ENCODE assay signal across 16 mouse cellular contexts in genomic region chr7:140902036-140902875, GRCm38 (mm10). TPM values are rescaled to one million over a fixed set of nuclear protein-coding genes. Genes with fewer than 3 reads are reported as not detected.
DNase-seq lines count a peak whose midpoint lies in the region; ATAC-seq lines count a peak whose summit lies in the region.
"Had no signal": no experiment of that assay in that cellular context is flagged by ENCODE, and none has a peak within 500 bp of the region (broad histone marks: within the 10 kb centered on the region; RNA-seq: fewer than 3 reads in every experiment).

No protein-coding gene starts in this region.

- H3K4me3 ChIP-seq in kidney, embryonic 14.5 days (ENCODE audit: low read length): no peak overlapping the region
- no peak overlapping the region for H3K4me3 ChIP-seq in embryonic facial prominence, embryonic 14.5 days (ENCODE audit: low read depth, low read length)
- H3K4me3 ChIP-seq in limb, embryonic 15.5 days: no peak overlapping the region
- H3K4me3 ChIP-seq: myocyte had no signal

- 0 out of 2 replicates have a peak overlapping the region, but pooled peaks have one; percentile 12 for H3K9ac ChIP-seq in kidney, embryonic 14.5 days (ENCODE audit: low read depth, low read length)
- peak overlapping the region; percentile 48 for H3K9ac ChIP-seq in embryonic facial prominence, embryonic 14.5 days (ENCODE audit: low read depth, low read length)
- H3K9ac ChIP-seq in limb, embryonic 15.5 days: 0 out of 2 replicates have a peak overlapping the region, but pooled peaks have one; percentile 4
- H3K9ac ChIP-seq: forebrain, postnatal 0 days had no signal

- H3K36me3 ChIP-seq in kidney, embryonic 14.5 days (ENCODE audit: control insufficient read depth, insufficient read depth, low read length): peaks cover 24% of the 10 kb centered on the region
- H3K36me3 ChIP-seq in embryonic facial prominence, embryonic 14.5 days (ENCODE audit: control insufficient read depth, insufficient read depth, low read length): peaks cover 22% of the 10 kb centered on the region
- peaks cover 27% of the 10 kb centered on the region for H3K36me3 ChIP-seq in limb, embryonic 15.5 days

- H3K27ac ChIP-seq in kidney, embryonic 14.5 days (ENCODE audit: low read depth, low read length): no peak overlapping the region
- no peak overlapping the region for H3K27ac ChIP-seq in embryonic facial prominence, embryonic 14.5 days (replicated peaks; ENCODE audit: low read depth, low read length)
- no peak overlapping the region for H3K27ac ChIP-seq in limb, embryonic 15.5 days

- no peak overlapping the region for H3K4me2 ChIP-seq in kidney, embryonic 14.5 days (replicated peaks; ENCODE audit: low read depth, low read length)
- H3K4me2 ChIP-seq in embryonic facial prominence, embryonic 14.5 days (ENCODE audit: low read depth, low read length): no peak overlapping the region
- no peak overlapping the region for H3K4me2 ChIP-seq in limb, embryonic 15.5 days
- H3K4me2 ChIP-seq: liver, embryonic 11.5 days had no signal

- no peaks in the 10 kb centered on the region for H3K27me3 ChIP-seq in kidney, embryonic 14.5 days (ENCODE audit: control insufficient read depth, insufficient read depth, low read length)
- no peaks in the 10 kb centered on the region for H3K27me3 ChIP-seq in embryonic facial prominence, embryonic 14.5 days (replicated peaks; ENCODE audit: control insufficient read depth, insufficient read depth, low read length)
- no peaks in the 10 kb centered on the region for H3K27me3 ChIP-seq in limb, embryonic 15.5 days

- H3K9me3 ChIP-seq in kidney, embryonic 14.5 days (ENCODE audit: control insufficient read depth, low read length): no peaks in the 10 kb centered on the region
- H3K9me3 ChIP-seq in embryonic facial prominence, embryonic 14.5 days (ENCODE audit: control insufficient read depth, low read length): no peaks in the 10 kb centered on the region
- H3K9me3 ChIP-seq in limb, embryonic 15.5 days: no peaks in the 10 kb centered on the region
- H3K9me3 ChIP-seq: G1E had no signal

- WGBS in kidney, embryonic 14.5 days: 68% methylated on average over 15 of the region's 15 CpGs
- WGBS in embryonic facial prominence, embryonic 14.5 days: 55% methylated on average over 15 of the region's 15 CpGs
- 58% methylated on average over 15 of the region's 15 CpGs for WGBS in limb, embryonic 15.5 days

- no peaks in the 10 kb centered on the region for H3K4me1 ChIP-seq in kidney, embryonic 14.5 days (ENCODE audit: control insufficient read depth, insufficient read depth, low read length)
- H3K4me1 ChIP-seq in embryonic facial prominence, embryonic 14.5 days (ENCODE audit: control insufficient read depth, insufficient read depth, low read length): no peaks in the 10 kb centered on the region
- 0 out of 2 replicates have a peak, but pooled peaks cover 7% of the 10 kb centered on the region for H3K4me1 ChIP-seq in limb, embryonic 15.5 days

- no peak for ATAC-seq in kidney, embryonic 14.5 days (ENCODE audit: low FRiP score, low TSS enrichment)
- ATAC-seq in embryonic facial prominence, embryonic 14.5 days (ENCODE audit: low read depth): peak; percentile 59; the same call in 1 of the 2 replicates
- ATAC-seq in limb, embryonic 15.5 days (ENCODE audit: insufficient number of reproducible peaks, low FRiP score, low TSS enrichment, low read depth): no peak
- ATAC-seq: activated CD4-positive, CD25-positive, alpha-beta regulatory T cell, adult 4 months had no signal

- DNase-seq in adrenal gland, adult 2 months: peak; percentile 51
- no peak for DNase-seq in adrenal gland, adult 18-20 months (ENCODE audit: low spot score in 2 of 2)
- no peak for DNase-seq in kidney, postnatal 10 days
- peak; percentile 30 for DNase-seq in embryonic facial prominence, embryonic 14.5 days (ENCODE audit: low spot score)
- no peak for DNase-seq in cerebellum, adult 9-11 months
- DNase-seq in c-Kit-positive CD71-positive TER-119-positive erythroid progenitor cells, embryonic 14.5 days (ENCODE audit: low spot score): no peak

RNA-seq across cellular contexts. Expression of gene Cox8b, which starts 2.0 kb away (rescaled TPM):
- total RNA-seq in adrenal gland, adult 2 months (2021): 1,000 to 10,000 TPM; 1,499 to 1,761 TPM
- 454 and 875 TPM in 2 replicates for polyA plus RNA-seq in adrenal gland, adult 2 months (2012; rRNA removed)
- total RNA-seq in adrenal gland, adult 18-20 months (2021): 1,000 to 10,000 TPM; 1,018 to 1,993 TPM
- polyA plus RNA-seq in kidney, embryonic 14.5 days (2014; fragmentation: Nextera tagmentation; extraction: Ambion mirVana): not detected in 2 replicates
- 55.5 and 92.1 TPM in 2 replicates for polyA plus RNA-seq in embryonic facial prominence, embryonic 14.5 days (2014; fragmentation: Nextera tagmentation; extraction: Ambion mirVana)
- 19.6 and 58.3 TPM in 2 replicates for polyA plus RNA-seq in limb, embryonic 15.5 days (2015; fragmentation: Nextera tagmentation; extraction: Ambion mirVana)
- total RNA-seq: forebrain, postnatal 0 days; G1E; layer of hippocampus, postnatal 10 days; megakaryocyte, adult 5-6 weeks had no signal
- polyA plus RNA-seq: activated CD4-positive, CD25-positive, alpha-beta regulatory T cell, adult 4 months; forebrain, postnatal 0 days; G1E had no signal

RNA-seq across cellular contexts. Expression of gene Nlrp6, which starts 18.4 kb away (rescaled TPM):
- total RNA-seq in adrenal gland, adult 2 months (2021): 1 to 10 TPM; 1.0 to 2.0 TPM
- 0.62 and 1.2 TPM in 2 replicates for polyA plus RNA-seq in adrenal gland, adult 2 months (2012; rRNA removed)
- 1 to 10 TPM in 1 of 2 experiments, under 1 TPM in 1; 0.96 to 1.5 TPM for total RNA-seq in adrenal gland, adult 18-20 months (2021)
- 0.17 and 0.61 TPM in 2 replicates for polyA plus RNA-seq in kidney, embryonic 14.5 days (2014; fragmentation: Nextera tagmentation; extraction: Ambion mirVana)
- 0.19 and 0.42 TPM in 2 replicates for polyA plus RNA-seq in embryonic facial prominence, embryonic 14.5 days (2014; fragmentation: Nextera tagmentation; extraction: Ambion mirVana)
- 0.28 and 0.45 TPM in 2 replicates for polyA plus RNA-seq in limb, embryonic 15.5 days (2015; fragmentation: Nextera tagmentation; extraction: Ambion mirVana)
- total RNA-seq: megakaryocyte, adult 5-6 weeks had no signal
- polyA plus RNA-seq: activated CD4-positive, CD25-positive, alpha-beta regulatory T cell, adult 4 months; heart, embryonic 14.5 days had no signal

RNA-seq across cellular contexts. Expression of gene Sirt3, which starts 20.1 kb away (rescaled TPM):
- 10 to 100 TPM; 28.3 to 35.6 TPM for total RNA-seq in adrenal gland, adult 2 months (2021)
- polyA plus RNA-seq in adrenal gland, adult 2 months (2012; rRNA removed): 41.2 and 47.4 TPM in 2 replicates
- 10 to 100 TPM; 28.6 to 45.7 TPM for total RNA-seq in adrenal gland, adult 18-20 months (2021)
- polyA plus RNA-seq in kidney, embryonic 14.5 days (2014; fragmentation: Nextera tagmentation; extraction: Ambion mirVana): 22.8 and 26.2 TPM in 2 replicates
- 18.3 and 19.9 TPM in 2 replicates for polyA plus RNA-seq in embryonic facial prominence, embryonic 14.5 days (2014; fragmentation: Nextera tagmentation; extraction: Ambion mirVana)
- 22.7 and 25.6 TPM in 2 replicates for polyA plus RNA-seq in limb, embryonic 15.5 days (2015; fragmentation: Nextera tagmentation; extraction: Ambion mirVana)

RNA-seq across cellular contexts. Expression of gene Psmd13, which starts 20.5 kb away (rescaled TPM):
- 100 to 1,000 TPM; 104 to 122 TPM for total RNA-seq in adrenal gland, adult 2 months (2021)
- polyA plus RNA-seq in adrenal gland, adult 2 months (2012; rRNA removed): 37.4 and 46.4 TPM in 2 replicates
- 100 to 1,000 TPM; 100 to 116 TPM for total RNA-seq in adrenal gland, adult 18-20 months (2021)
- 148 and 226 TPM in 2 replicates for polyA plus RNA-seq in kidney, embryonic 14.5 days (2014; fragmentation: Nextera tagmentation; extraction: Ambion mirVana)
- polyA plus RNA-seq in embryonic facial prominence, embryonic 14.5 days (2014; fragmentation: Nextera tagmentation; extraction: Ambion mirVana): 127 and 140 TPM in 2 replicates
- 201 and 214 TPM in 2 replicates for polyA plus RNA-seq in limb, embryonic 15.5 days (2015; fragmentation: Nextera tagmentation; extraction: Ambion mirVana)

RNA-seq across cellular contexts. Expression of gene Pgghg, which starts 38.9 kb away (rescaled TPM):
- 10 to 100 TPM; 26.5 to 48.7 TPM for total RNA-seq in adrenal gland, adult 2 months (2021)
- 56.0 and 59.0 TPM in 2 replicates for polyA plus RNA-seq in adrenal gland, adult 2 months (2012; rRNA removed)
- 10 to 100 TPM; 30.4 to 32.3 TPM for total RNA-seq in adrenal gland, adult 18-20 months (2021)
- 15.9 and 20.5 TPM in 2 replicates for polyA plus RNA-seq in kidney, embryonic 14.5 days (2014; fragmentation: Nextera tagmentation; extraction: Ambion mirVana)
- polyA plus RNA-seq in embryonic facial prominence, embryonic 14.5 days (2014; fragmentation: Nextera tagmentation; extraction: Ambion mirVana): 22.7 and 25.5 TPM in 2 replicates
- polyA plus RNA-seq in limb, embryonic 15.5 days (2015; fragmentation: Nextera tagmentation; extraction: Ambion mirVana): 23.1 and 24.9 TPM in 2 replicates

Comparison
In these comparisons a context has a peak if more than half of its experiments do, and no peak if none do; other contexts are left out.
1. DNase-seq: peak in adrenal gland, adult 2 months (single experiment) and embryonic facial prominence, embryonic 14.5 days (single experiment); none in adrenal gland, adult 18-20 months (0 of 2), kidney, postnatal 10 days (single experiment), cerebellum, adult 9-11 months (single experiment) and c-Kit-positive CD71-positive TER-119-positive erythroid progenitor cells, embryonic 14.5 days (single experiment).
2. RNA of gene Cox8b, which starts 2.0 kb away (polyA plus RNA-seq): 454 to 875 TPM in adrenal gland, adult 2 months, 55.5 to 92.1 TPM in embryonic facial prominence, embryonic 14.5 days and 19.6 to 58.3 TPM in limb, embryonic 15.5 days; not detected in kidney, embryonic 14.5 days; every median in the first group is over 10 times any median in the second.
3. Peak in every context shown above with its lines, with median percentiles within 50 percentile points of each other: H3K9ac ChIP-seq.